Mouse (Mus musculus) midbrain, embryonic 12.5 days (tissue): ENCODE data around the gene Cux1. TPM values are rescaled to one million over a fixed set of nuclear protein-coding genes. Genes with fewer than 3 reads are reported as not detected.

Experiments
- ATAC-seq: fragments of 200-750 bp; cut with Nextera tagmentation; 2 replicates; pipeline ENCODE4 v1.8.0; 2017; ENCODE audit warnings: low read depth, moderate TSS enrichment, moderate library complexity; ENCODE audit not compliant: low FRiP score
- H3K27ac ChIP-seq: fragments of 300-500 bp; sonication (generic); replicated peaks from 2 replicates; pipeline ENCODE4 v1.5.1; 2016; ENCODE audit warnings: mild to moderate bottlenecking
- H3K27me3 ChIP-seq: fragments of 300-500 bp; sonication (generic); 2 replicates; pipeline ENCODE4 v1.6.1; 2016; ENCODE audit warnings: mild to moderate bottlenecking
- H3K36me3 ChIP-seq: fragments of 300-500 bp; sonication (generic); 2 replicates; pipeline ENCODE4 v1.6.1; 2016
- H3K4me1 ChIP-seq: fragments of 300-500 bp; sonication (generic); 2 replicates; pipeline ENCODE4 v1.6.1; 2016
- H3K4me2 ChIP-seq: fragments of 300-500 bp; sonication (generic); replicated peaks from 2 replicates; pipeline ENCODE4 v1.6.1; 2016; ENCODE audit warnings: mild to moderate bottlenecking, moderate library complexity
- H3K4me3 ChIP-seq: fragments of 300-500 bp; sonication (generic); 2 replicates; pipeline ENCODE4 v1.5.1; 2016; ENCODE audit warnings: mild to moderate bottlenecking
- H3K9ac ChIP-seq: fragments of 300-500 bp; sonication (generic); replicated peaks from 2 replicates; pipeline ENCODE4 v1.6.1; 2016; ENCODE audit warnings: mild to moderate bottlenecking, moderate library complexity
- H3K9me3 ChIP-seq: fragments of 300-500 bp; sonication (generic); 2 replicates; pipeline ENCODE4 v1.6.1; 2016; ENCODE audit warnings: mild to moderate bottlenecking
- WGBS: fragments of 180-500 bp; shearing (Covaris S2); methylation state at CpG from one replicate; pipeline ENCODE4 v1.1.7; 2016; 5-methylcytosine and 5-hydroxymethylcytosine counted together
- polyA plus RNA-seq: library from polyadenylated mRNA; unstranded; fragments of >200 nt; fragmentation: Nextera tagmentation; extraction: Ambion mirVana; gene quantifications from 2 replicates; pipeline ENCODE4 v1.2.1, GENCODE M21; 2016

The Cux1 gene
- polyA plus RNA-seq, 1 experiment from 2014 or later, result 150 TPM

DNA sequence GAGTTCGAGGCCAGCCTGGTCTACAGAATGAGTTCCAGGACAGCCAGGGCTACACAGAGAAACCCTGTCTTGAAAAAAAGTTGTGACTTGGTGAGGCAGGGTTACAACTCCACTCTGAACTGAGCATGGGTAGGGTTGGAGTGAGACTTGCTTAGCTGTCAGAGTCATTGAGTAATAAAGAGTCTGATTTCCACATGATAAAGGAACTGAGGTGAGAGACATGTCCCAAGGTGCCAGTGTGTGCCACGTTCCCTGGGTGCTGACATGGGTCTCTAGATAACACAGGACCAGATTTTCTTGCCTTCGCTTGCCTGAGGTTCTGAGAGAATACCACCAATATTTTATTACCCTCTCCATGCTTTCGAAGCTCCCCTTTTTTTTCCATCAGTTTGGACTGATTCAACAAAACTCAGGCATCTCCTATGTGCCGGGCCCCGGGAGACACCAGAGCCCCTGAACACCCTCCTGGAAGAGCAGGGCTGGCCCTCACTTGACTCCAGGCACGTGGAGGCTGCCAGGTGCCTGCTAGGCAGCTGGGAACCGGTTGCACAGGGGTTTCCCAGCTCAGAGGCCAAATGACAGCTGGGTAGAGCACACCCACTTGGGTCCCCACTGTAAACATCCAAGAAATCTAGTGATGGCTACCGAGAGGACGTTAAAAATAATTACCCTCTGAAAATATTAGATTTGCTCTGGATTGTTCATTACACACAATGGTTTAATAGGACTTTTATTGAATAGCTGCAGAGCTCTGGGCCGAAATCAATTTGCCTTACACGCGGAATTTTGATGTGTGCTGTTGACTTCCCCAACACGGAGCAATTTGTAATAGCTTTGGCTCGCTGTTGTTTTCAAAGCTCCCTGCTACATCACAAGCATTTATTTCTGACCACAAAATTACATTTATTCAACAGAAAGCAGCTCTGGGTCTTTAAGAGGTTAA is 164.4 kb downstream of the Cux1 start:
- 80% methylated on average over 15 of the region's 15 CpGs for WGBS
- Histone ChIP-seq H3K4me1 (peaks cover 8% of the 10 kb centered on the region; the same call in 1 of the 2 replicates), H3K27ac (0 out of 2 replicates have a peak overlapping the region, but pooled peaks have one; percentile 17), H3K9ac (no peak overlapping the region), H3K9me3 (0 out of 2 replicates have a peak, but pooled peaks cover 3% of the 10 kb centered on the region), H3K4me2 (no peak overlapping the region), H3K4me3 (no peak overlapping the region), H3K27me3 (no peaks in the 10 kb centered on the region), H3K36me3 (peaks cover 21% of the 10 kb centered on the region)
- no peak for ATAC-seq

GRCm38 (mm10) chr5:136398706-136399105 is 168.6 kb downstream of the Cux1 start:
- Histone ChIP-seq H3K4me2 (no peak overlapping the region), H3K9ac (no peak overlapping the region), H3K4me1 (peaks cover 6% of the 10 kb centered on the region; the same call in 1 of the 2 replicates), H3K36me3 (no peaks in the 10 kb centered on the region), H3K4me3 (no peak overlapping the region), H3K27me3 (no peaks in the 10 kb centered on the region), H3K27ac (no peak overlapping the region), H3K9me3 (no peaks in the 10 kb centered on the region)
- 90% methylated on average over 3 of the region's 3 CpGs for WGBS
- ATAC-seq, result no peak

GRCm38 (mm10) chr5:136396699-136397098 is 170.6 kb downstream of the Cux1 start:
- H3K27me3 ChIP-seq, result no peaks in the 10 kb centered on the region
- no peak overlapping the region for H3K4me2 ChIP-seq
- no peak overlapping the region for H3K9ac ChIP-seq
- no peak overlapping the region for H3K27ac ChIP-seq
- no peak overlapping the region for H3K4me3 ChIP-seq
- no peak for ATAC-seq
- H3K9me3 ChIP-seq, result no peaks in the 10 kb centered on the region
- WGBS, result 96% methylated on average over 1 of the region's 1 CpGs
- no peaks in the 10 kb centered on the region for H3K4me1 ChIP-seq
- H3K36me3 ChIP-seq, result 0 out of 2 replicates have a peak, but pooled peaks cover 3% of the 10 kb centered on the region

DNA sequence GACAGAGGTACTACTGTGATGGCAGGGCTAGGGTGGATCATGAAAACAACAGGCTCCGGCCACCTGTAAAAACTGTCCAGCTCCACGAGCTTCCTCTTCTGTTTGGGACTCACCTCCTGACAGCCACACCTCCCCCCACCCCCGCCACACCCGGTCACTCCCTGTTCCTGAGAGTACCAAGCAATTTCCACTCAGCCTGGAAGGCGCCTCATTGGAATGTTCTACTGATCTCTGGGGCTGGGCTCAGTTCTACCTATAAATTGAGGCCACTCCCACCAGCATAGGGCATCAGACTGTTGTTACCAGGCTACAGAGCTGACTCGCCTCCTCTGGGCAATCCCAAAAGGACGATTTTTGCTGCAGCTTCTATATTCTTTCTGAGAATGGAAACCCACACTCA is 171.0 kb downstream of the Cux1 start:
- Histone ChIP-seq H3K27me3 (no peaks in the 10 kb centered on the region), H3K27ac (no peak overlapping the region), H3K4me2 (no peak overlapping the region), H3K9ac (no peak overlapping the region), H3K9me3 (no peaks in the 10 kb centered on the region), H3K4me1 (no peaks in the 10 kb centered on the region), H3K36me3 (0 out of 2 replicates have a peak, but pooled peaks cover 7% of the 10 kb centered on the region), H3K4me3 (no peak overlapping the region)
- no peak for ATAC-seq
- 89% methylated on average over 7 of the region's 7 CpGs for WGBS

DNA sequence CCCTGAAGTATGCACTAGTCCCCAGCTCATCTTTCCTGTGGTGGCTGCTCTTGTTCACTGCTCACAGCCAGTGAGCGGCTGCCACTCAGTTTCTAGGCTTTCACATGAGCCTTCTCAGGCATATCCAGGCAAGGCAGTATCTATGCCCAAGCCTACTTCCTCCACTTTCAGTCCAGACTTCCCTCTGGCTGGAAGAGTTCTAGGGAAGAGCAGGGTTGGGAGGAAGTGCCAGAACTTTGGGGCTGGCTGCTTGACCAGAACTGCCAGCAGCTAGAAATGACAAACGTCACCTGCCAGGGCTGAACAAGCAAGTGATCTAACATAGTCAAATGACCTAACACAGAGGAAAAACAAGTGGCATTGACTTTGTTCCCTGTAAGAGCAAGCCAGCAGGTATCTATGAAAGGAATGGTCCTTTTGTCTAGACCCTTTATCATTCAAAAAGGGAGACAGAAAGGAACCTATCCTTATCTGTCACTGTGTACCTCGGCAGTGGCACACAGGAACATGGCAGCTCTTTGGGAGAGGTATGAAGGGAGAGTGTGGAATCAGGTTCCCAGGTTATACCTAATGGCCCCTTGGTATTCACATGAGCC is 171.6 kb downstream of the Cux1 start:
- Histone ChIP-seq H3K4me1 (no peaks in the 10 kb centered on the region), H3K36me3 (0 out of 2 replicates have a peak, but pooled peaks cover 8% of the 10 kb centered on the region), H3K27ac (no peak overlapping the region), H3K4me3 (no peak overlapping the region), H3K4me2 (no peak overlapping the region), H3K9ac (no peak overlapping the region), H3K27me3 (no peaks in the 10 kb centered on the region), H3K9me3 (no peaks in the 10 kb centered on the region)
- 78% methylated on average over 3 of the region's 3 CpGs for WGBS
- ATAC-seq, result no peak

DNA sequence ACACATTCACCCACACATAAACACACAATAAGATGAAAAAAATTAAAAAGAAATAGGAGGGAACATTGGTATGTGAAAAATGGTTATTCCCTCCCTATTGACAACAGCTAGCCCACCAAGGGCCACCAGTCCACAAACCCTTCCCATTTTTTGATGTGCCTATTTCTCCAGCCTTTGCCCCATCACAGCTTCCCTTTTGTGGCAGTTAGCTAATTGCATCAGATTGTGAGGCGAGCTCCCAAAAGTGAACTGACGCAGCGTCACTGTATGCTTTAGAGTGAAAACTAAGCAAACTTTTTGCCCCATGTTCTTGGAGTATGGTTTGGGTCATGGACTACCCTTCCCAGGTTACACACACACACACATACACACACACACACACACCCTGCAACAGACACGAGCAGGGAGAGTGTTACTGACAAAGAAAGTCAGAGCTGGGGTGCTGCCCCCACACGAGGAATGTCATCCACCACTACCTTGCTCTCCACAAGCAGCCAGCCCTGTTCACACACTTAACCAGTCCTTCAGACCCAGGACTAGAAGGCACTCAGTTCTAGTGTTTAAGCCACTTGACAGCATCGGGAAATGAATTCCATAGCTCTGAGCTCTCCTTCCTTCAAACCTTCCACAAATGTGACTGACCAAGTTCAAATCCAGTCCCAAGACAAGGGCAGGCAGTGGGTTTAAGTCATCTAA is 172.6 kb downstream of the Cux1 start:
- WGBS, result 91% methylated on average over 6 of the region's 6 CpGs
- H3K27me3 ChIP-seq, result no peaks in the 10 kb centered on the region
- ATAC-seq, result no peak

GRCm38 (mm10) chr5:136393621-136394020 is 173.7 kb downstream of the Cux1 start:
- no peaks in the 10 kb centered on the region for H3K4me1 ChIP-seq
- no peak overlapping the region for H3K4me3 ChIP-seq
- no peak overlapping the region for H3K27ac ChIP-seq
- H3K9me3 ChIP-seq, result no peaks in the 10 kb centered on the region
- WGBS, result 90% methylated on average over 2 of the region's 2 CpGs
- no peak for ATAC-seq
- H3K27me3 ChIP-seq, result no peaks in the 10 kb centered on the region
- no peak overlapping the region for H3K4me2 ChIP-seq
- H3K9ac ChIP-seq, result no peak overlapping the region
- 0 out of 2 replicates have a peak, but pooled peaks cover 8% of the 10 kb centered on the region for H3K36me3 ChIP-seq

More for the DNA sequence above, 172.6 kb downstream of the Cux1 start:
- Histone ChIP-seq H3K9me3 (no peaks in the 10 kb centered on the region), H3K4me2 (no peak overlapping the region), H3K9ac (no peak overlapping the region), H3K4me3 (no peak overlapping the region), H3K36me3 (0 out of 2 replicates have a peak, but pooled peaks cover 8% of the 10 kb centered on the region), H3K4me1 (no peaks in the 10 kb centered on the region), H3K27ac (no peak overlapping the region)

DNA sequence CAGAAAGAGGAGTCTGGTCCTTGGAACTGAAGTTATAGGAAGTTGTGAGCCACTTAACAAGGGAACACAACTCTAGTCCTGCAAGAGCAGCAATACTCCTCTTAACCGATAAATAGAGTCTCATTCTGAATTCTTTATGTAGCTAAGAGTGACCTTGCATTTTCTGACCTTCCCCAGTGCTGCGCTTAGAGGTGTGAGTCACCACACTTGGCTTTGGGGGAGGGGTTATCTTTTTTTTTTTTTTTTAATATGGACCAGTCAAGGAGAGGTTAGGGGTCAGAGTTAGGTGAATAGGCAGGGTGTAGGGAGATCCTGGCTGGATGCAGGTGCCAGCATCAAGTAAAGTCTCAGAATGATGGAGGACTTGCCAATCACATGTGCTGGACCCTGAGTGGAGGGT is 180.5 kb downstream of the Cux1 start:
- H3K4me2 ChIP-seq, result no peak overlapping the region
- 0 out of 2 replicates have a peak, but pooled peaks cover 8% of the 10 kb centered on the region for H3K36me3 ChIP-seq
- peaks cover 8% of the 10 kb centered on the region; the same call in 1 of the 2 replicates for H3K4me1 ChIP-seq
- H3K27ac ChIP-seq, result no peak overlapping the region
- H3K9ac ChIP-seq, result no peak overlapping the region
- 93% methylated on average over 2 of the region's 2 CpGs for WGBS
- ATAC-seq, result no peak
- H3K4me3 ChIP-seq, result no peak overlapping the region
- no peaks in the 10 kb centered on the region for H3K9me3 ChIP-seq
- H3K27me3 ChIP-seq, result no peaks in the 10 kb centered on the region

- H3K4me3 ChIP-seq, result no peak overlapping the region
- H3K4me2 ChIP-seq, result no peak overlapping the region
- H3K27ac ChIP-seq, result no peak overlapping the region
- H3K36me3 ChIP-seq, result 0 out of 2 replicates have a peak, but pooled peaks cover 3% of the 10 kb centered on the region
- WGBS, result 91% methylated on average over 3 of the region's 3 CpGs
- ATAC-seq, result no peak
- H3K9me3 ChIP-seq, result no peaks in the 10 kb centered on the region
- H3K4me1 ChIP-seq, result peaks cover 8% of the 10 kb centered on the region; the same call in 1 of the 2 replicates
- no peaks in the 10 kb centered on the region for H3K27me3 ChIP-seq
- H3K9ac ChIP-seq, result no peak overlapping the region
Measured at GRCm38 (mm10) chr5:136385161-136385560, 182.1 kb downstream of the Cux1 start.

DNA sequence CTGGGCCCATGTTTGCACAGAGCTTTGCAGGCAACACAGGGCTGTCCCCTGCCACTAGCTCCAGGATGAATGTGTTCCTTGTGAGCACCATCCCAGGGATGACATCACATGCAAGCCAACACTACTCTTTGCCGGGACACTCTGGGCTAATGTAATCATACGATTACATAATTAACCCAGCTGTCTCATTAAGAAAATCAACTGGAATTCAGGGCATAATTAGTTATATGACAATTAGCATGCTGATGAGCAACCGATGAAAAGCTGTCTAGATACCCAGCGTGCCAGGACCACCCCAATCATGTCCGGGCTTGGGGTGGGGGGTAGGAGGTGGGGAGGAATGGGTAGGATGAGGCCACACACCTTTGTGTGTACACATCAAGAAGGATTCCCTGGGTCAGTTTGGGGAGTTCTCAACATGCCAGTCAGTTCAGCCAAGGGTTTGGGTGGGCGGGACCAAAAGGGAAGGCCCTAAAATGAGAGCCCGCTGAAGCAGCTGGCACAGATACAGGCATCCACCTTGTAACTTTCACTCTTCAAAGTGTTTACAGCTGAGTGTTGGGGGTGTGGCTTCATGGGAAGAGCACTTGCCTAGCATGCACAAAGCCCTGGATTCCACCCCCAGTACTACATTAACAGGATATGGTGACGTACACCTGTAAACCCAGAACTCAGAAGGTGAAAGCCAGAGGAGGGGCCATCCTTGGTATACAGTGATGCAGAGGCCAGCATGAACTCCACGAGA is 184.9 kb downstream of the Cux1 start:
- 0 out of 2 replicates have a peak, but pooled peaks cover 3% of the 10 kb centered on the region for H3K36me3 ChIP-seq
- 88% methylated on average over 9 of the region's 9 CpGs for WGBS
- no peaks in the 10 kb centered on the region for H3K9me3 ChIP-seq
- no peaks in the 10 kb centered on the region for H3K27me3 ChIP-seq
- ATAC-seq, result no peak; the same call in 1 of the 2 replicates
- no peak overlapping the region for H3K4me2 ChIP-seq
- H3K9ac ChIP-seq, result no peak overlapping the region
- peaks cover 8% of the 10 kb centered on the region; the same call in 1 of the 2 replicates for H3K4me1 ChIP-seq
- no peak overlapping the region for H3K27ac ChIP-seq
- H3K4me3 ChIP-seq, result no peak overlapping the region

GRCm38 (mm10) chr5:136379405-136379804 is 187.9 kb downstream of the Cux1 start:
- no peak for ATAC-seq
- Histone ChIP-seq H3K4me3 (no peak overlapping the region), H3K27me3 (no peaks in the 10 kb centered on the region), H3K9me3 (no peaks in the 10 kb centered on the region), H3K27ac (no peak overlapping the region), H3K9ac (no peak overlapping the region), H3K4me1 (peaks cover 27% of the 10 kb centered on the region), H3K4me2 (no peak overlapping the region), H3K36me3 (0 out of 2 replicates have a peak, but pooled peaks cover 3% of the 10 kb centered on the region)
- WGBS, result 95% methylated on average over 1 of the region's 1 CpGs
